ENCODE assay signal across 10 mouse cellular contexts in the genomic region with DNA sequence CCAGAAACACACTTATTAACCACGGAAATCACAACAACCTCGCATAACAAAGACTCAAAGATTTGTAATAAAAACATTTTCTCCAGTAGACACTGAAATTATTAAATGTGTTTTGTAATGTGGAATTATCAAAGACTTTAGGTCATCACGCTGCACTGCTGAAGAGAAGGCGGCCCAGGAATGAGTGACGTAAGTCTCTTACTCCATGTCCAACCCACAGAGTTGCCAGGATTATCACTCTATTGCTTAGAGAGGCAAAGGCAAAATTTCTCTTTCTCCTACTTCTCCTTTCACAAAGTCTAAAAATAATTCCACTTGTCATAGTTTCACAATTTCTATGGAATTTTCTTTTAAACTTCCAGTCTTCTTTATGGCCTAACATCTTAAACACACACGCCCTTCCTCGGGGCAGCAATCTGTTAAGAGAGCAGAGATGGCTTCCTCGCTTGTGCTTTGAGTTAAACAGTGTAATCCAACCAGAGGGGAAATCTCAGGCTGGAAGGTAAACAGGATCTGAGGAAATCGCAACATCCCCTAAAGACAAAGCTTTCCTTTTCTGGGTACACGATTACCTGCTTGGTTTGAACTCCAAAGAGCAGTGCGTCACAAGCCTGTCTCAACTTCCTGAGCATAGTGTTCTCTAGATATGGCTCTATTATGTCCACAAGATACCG.
DNase-seq lines count a peak whose midpoint lies in the region; ATAC-seq and TF ChIP-seq lines count a peak whose summit lies in the region.
"Had no signal": no experiment of that assay in that cellular context is flagged by ENCODE, and none has a peak within 500 bp of the region (broad histone marks: within the 10 kb centered on the region; RNA-seq: fewer than 3 reads in every experiment).

No protein-coding gene starts in this region.

- no peaks in the 10 kb centered on the region for H3K27me3 ChIP-seq in kidney, postnatal 0 days (ENCODE audit: insufficient read depth, low read length)
- H3K27me3 ChIP-seq: hindbrain, embryonic 15.5 days had no signal

- no peak overlapping the region for H3K4me2 ChIP-seq in kidney, postnatal 0 days (ENCODE audit: low read length)
- H3K4me2 ChIP-seq: hindbrain, embryonic 15.5 days had no signal

- H3K4me1 ChIP-seq in lung, adult 2 months (ENCODE audit: control insufficient read depth, insufficient read depth, low read length) = peaks cover 52% of the 10 kb centered on the region
- peaks cover 41% of the 10 kb centered on the region for H3K4me1 ChIP-seq in kidney, postnatal 0 days (replicated peaks; ENCODE audit: insufficient read depth, low read length)
- H3K4me1 ChIP-seq: hindbrain, embryonic 15.5 days had no signal

- H3K4me3 ChIP-seq in lung, adult 2 months (replicated peaks; ENCODE audit: extremely low read depth, low read depth, low read length) = no peak overlapping the region
- H3K4me3 ChIP-seq in kidney, postnatal 0 days (replicated peaks; ENCODE audit: low read depth, low read length) = no peak overlapping the region
- H3K4me3 ChIP-seq: hindbrain, embryonic 15.5 days had no signal

- no peaks in the 10 kb centered on the region for H3K9me3 ChIP-seq in kidney, postnatal 0 days (replicated peaks; ENCODE audit: low read length)
- H3K9me3 ChIP-seq: hindbrain, embryonic 15.5 days had no signal

- peak; percentile 64 to 80 for DNase-seq in lung, adult 18-20 months
- DNase-seq in lung, adult 2 months = no peak
- peak; percentile 39 for DNase-seq in kidney, postnatal 0 days (ENCODE audit: low spot score)
- DNase-seq in skeletal muscle tissue, adult 2 months (ENCODE audit: low read depth, low spot score) = peak; percentile 70
- DNase-seq in cerebellum, adult 18-20 months = no peak
- no peak for DNase-seq in cerebellum, postnatal 4 days (ENCODE audit: low spot score in 2 of 2)
- DNase-seq: cerebellum, postnatal 36 days had no signal

- TF ChIP-seq CTCF in lung, adult 2 months (IDR thresholded peaks at IDR 0.05; ENCODE audit: insufficient read depth, low read length) = no peak
- no peak for TF ChIP-seq CTCF in kidney, postnatal 0 days (IDR thresholded peaks at IDR 0.05; ENCODE audit: low read depth)

- H3K36me3 ChIP-seq in kidney, postnatal 0 days (ENCODE audit: insufficient read depth, low read length) = no peaks in the 10 kb centered on the region
- H3K36me3 ChIP-seq: hindbrain, embryonic 15.5 days had no signal

- H3K27ac ChIP-seq in kidney, postnatal 0 days = peak overlapping the region; percentile 85
- H3K27ac ChIP-seq: hindbrain, embryonic 15.5 days had no signal

- 19% methylated on average over 12 of the region's 12 CpGs for WGBS in lung, adult 2 months
- WGBS in kidney, postnatal 0 days = 65% methylated on average over 12 of the region's 12 CpGs

- ATAC-seq in granulocyte monocyte progenitor cell, adult 5-6 weeks (replicated peaks; ENCODE audit: poor library complexity, severe bottlenecking) = peak; percentile 57
- no peak for ATAC-seq in kidney, postnatal 0 days (replicated peaks; ENCODE audit: low FRiP score, low read depth)
- no peak for ATAC-seq in activated CD4-positive, CD25-positive, alpha-beta regulatory T cell, adult 4 months

- H3K9ac ChIP-seq in kidney, postnatal 0 days (ENCODE audit: low read depth, low read length) = no peak overlapping the region
- H3K9ac ChIP-seq: hindbrain, embryonic 15.5 days had no signal

- TF ChIP-seq POLR2A in lung, adult 2 months (IDR thresholded peaks at IDR 0.05; ENCODE audit: borderline replicate concordance, extremely low read depth, low read depth, low read length) = no peak

Comparison
In these comparisons a context has a peak if more than half of its experiments do, and no peak if none do; other contexts are left out.
1. DNase-seq: peak in lung, adult 18-20 months (2 of 2), kidney, postnatal 0 days (single experiment) and skeletal muscle tissue, adult 2 months (single experiment); none in lung, adult 2 months (single experiment), cerebellum, adult 18-20 months (0 of 2) and cerebellum, postnatal 4 days (0 of 2).